Mouse (Mus musculus): ENCODE results near the gene Klf12.

The Klf12 gene

DNA sequence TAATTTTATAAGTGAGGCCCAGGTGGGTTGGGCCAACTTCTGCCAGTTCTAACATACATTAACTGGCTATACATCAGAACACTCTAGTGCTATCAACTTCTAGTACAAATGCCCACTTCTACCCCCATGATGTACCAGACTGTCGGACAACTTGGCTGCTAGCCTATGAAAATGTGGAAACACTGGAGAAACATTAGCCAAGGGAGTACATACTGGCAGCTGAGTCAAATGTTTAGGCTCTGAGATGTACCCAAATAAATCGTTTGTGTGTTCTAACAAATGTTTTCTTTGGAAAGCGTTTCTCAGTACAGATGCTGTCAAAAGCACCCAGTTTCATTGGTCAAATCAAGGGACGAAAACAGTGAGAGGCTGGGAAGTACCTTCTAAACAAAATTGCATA is 152.0 kb downstream of the Klf12 start:
- no peak for DNase-seq

DNA sequence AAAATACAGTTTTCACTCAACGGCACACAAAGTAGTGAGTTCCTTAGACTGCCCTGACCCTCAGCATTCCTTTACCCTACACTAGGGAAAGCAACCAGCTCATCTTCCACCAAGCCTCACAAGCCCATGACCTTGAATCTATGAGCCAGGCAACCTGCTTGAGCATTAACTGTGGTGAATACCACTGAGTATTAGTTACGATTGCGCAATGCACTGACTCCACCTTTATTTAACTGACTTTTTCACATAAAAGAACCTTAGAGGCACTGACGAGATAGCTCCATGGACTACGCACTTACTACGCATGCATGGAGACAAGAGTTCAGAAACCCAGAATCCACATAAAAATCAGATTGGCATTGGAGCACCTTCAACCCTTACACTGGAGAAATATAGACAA is 158.4 kb downstream of the Klf12 start:
- DNase-seq, result no peak

DNA sequence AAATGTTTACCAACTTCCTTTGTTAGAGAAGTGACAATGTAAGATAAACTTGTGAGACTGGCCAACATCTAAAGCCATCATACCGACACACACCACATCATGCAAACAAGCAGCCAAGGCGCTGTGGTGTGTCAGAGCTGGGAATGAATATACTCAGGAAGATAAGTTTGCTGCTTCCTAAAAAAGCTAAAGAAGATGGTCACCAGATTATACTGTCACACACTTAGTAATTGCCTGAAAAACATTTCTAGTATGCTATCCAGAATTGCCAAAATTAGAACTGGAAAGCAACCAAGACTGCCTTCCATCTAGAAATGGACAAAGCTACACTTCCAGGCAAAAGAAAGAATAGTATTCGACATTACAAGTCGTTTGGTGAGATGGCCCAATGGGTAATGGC is 163.4 kb downstream of the Klf12 start:
- no peak for DNase-seq

DNA sequence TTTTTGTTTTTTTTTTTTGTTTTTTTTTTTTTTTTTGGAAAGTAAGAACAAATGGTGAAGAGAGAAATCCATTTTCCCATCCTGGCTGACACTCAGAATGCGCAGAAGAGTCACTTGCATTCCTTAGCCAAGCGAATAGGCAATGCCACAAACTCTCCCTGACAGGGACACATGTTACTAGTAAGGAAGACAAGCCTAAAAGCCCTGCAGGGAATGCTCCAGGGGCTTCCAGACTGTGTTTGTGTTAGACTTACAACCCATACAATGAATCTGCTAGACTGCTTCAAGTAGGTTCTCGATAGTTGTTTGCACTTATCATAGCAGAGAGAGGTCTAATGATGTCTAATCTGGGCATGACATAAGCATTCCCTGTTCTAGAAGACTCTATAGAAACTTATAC is 164.6 kb downstream of the Klf12 start:
- no peak for DNase-seq

DNA sequence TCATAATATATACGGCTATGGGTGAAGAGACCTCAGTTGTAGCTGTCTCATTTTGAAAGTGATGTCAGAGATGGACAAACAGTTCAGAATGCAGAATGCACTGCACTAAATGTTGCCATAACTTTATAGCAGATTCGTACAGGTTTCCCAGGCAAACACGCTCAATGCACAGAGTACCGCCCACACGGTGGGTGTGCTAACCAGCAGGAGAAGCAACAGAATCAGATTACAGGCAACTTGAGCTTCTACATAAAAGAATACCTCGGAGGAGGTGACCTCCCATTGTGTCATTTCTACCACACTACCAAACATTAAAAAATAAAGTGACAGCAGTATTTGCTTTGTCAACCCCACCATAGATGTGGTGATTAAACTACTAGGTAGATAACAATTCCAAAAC is 171.1 kb downstream of the Klf12 start:
- no peak for DNase-seq

DNA sequence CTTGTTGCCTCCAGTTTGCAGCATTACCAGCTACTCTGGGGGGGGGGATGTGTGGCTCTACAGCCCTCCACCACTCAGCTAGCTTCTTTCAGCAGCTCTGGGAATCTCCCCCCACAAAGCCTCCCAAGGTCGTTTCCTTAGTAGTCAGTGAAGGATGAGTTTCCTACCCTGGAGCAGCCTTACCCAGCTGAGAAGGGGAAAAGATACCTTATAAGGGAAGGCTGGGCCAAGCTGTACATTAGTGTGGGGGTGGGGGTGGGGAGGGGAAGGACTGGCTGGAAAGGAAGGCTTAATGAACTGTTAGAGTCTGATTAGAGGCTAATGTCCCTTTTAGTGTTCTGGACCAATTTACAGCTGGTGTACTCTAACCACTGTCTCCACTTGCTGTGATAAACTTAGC is 172.7 kb downstream of the Klf12 start:
- DNase-seq, result no peak

DNA sequence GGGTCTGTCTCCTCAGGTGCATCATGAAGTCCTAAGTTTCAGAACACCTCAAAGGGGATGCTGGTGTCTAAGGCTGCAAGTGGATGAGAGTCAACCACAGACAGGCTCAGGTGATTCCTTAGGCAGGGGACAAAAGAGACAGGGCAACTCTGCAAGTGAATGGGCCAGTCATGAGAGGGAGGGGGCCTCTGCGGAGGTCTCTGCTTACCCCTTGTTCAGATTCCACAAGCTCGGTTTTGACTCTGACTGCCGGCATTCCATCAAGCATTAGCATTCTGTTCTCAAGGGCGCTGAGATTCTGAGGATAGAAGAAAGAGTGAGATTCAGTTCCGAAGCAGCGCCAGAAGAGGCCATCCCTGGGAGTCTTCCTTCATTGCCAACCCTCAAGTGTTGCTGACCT is 174.9 kb downstream of the Klf12 start:
- no peak for DNase-seq

DNA sequence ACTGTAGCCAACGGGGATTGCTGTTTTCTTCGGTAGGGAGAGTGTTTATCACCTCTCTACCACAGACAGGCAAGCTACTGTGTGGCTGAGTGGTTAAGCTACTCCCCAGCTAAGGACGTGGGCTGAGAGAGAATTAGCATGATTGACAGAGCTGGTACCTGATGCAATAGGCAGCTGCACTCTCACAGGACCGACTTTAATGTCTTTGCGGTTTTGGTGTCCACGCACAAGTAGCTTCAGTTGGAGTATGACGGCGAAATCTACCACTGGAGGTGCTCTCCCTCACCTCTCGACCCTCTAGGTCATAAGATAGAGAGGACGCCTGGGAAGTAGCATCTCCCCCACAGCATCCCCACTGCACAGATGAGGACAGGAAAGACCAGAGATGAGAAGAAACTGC is 178.9 kb downstream of the Klf12 start:
- DNase-seq, result no peak

DNA sequence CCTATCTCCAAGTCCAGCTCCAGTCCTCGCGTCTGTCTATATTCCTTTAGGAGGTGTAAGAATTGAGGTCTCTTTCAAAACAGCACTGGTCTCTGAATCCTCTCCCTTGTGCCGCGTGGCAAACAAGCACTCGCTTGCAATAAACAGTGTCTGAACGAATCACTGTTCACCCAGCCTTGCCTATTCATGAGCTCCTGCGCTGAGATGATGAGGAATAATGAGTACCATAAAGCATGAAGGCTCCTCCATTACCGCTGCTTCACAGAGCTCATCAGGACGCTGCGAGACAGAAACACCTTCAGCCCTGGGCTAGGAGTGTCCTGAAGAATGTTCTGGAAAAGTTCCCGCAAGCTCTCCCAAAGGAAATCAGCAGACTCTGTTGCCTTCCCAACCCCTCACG is 179.7 kb downstream of the Klf12 start:
- DNase-seq, result no peak

DNA sequence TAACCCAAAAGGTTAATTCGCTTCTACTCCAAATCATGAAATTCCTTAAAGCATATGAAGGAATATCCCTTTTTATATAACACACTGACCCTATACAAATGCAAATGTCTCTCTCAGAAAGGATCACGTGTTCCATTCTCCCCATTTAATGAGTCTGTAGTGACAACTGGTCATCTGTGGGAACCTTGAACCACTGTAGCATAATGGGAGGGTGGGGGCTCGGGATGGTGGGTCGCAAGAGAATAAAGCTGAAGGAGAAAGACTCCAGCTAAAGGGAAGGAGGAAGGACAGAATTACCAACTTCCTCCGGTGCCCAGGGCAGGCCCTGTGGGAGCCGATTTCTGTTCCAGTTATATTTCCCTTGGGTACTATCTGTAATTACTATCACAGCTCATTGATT is 180.7 kb downstream of the Klf12 start:
- DNase-seq, result no peak

DNA sequence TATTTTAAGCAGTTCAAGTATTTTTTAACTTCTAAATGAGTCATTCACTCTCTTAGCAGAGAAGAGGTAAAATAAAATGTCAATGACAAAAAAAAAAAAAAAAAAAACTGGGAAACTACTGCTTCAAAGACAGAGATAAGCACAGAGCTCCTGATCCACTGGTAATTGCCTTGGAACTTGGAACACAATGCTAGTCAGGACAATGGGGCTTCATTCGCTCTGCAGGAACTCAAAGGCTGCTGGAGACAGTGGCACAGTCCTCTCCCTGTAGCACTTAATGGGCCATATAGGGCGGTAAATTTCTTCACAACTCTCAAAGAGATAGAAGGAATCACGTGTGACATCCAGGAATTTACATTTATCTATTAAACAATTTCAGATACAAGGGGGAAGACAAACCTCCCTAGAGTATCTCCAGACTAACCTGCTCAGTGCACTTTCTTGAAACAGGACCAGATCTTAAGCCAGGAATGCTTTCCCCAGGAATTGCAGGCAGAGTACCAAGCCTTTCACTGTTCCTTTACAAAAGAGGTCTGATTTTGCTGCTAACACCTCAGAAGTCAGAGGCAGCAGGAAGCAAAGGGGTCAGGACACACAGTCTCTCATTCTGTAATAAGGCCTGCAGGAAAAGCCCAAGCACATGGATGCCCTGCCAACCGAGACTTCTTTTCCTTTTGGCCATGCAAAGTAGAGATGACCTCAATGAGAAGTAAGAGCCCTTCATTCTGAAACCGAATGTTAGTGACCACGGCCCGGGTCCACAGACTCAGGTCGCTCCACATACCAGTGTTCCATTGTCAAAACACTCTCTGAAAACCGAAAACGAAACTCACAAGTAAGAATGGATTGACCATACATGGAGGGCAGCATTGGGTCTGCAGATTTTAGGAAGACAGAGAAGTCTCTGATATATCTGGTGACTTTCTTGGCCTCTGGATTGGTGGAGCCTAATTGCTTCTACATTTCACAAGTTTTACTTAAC is 187.0 kb downstream of the Klf12 start:
- DNase-seq, result no peak

DNA sequence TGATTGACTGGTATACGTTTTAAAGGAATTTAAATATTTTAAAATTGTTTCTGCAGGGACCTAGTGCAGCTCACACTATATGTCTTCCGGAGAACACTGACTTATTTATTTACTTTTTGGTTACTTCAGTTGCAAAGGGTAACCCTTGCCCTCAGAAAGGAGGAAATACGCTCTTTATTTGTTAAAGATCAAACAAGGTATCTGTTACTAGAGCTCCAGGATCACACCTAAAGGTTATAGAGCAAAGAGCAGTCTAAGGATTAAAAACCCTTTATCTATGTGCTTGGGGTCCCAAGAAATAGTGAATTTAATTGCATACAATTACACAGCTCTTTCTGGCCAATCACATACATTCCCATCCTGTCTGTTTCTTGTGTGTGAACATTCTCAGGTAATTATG is 188.7 kb downstream of the Klf12 start:
- DNase-seq, result no peak

DNA sequence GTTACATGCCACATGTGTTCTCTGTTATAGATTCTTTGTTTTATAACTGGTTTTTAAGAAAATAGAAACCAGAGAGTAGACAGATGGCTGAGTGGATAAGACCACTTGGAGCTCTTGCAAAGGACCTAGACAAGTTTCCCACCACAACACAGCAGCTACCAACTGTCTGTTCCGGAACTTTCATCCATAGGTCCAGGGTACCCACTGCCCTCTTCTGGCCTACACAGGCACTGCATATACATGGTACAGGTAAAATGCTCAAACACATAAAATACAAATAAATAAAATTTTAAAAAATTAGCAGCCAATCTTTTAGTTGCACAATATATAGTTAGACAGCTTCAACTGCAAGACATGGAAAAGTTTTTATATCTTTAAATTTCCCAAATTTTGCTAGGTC is 194.0 kb downstream of the Klf12 start:
- DNase-seq, result no peak

DNA sequence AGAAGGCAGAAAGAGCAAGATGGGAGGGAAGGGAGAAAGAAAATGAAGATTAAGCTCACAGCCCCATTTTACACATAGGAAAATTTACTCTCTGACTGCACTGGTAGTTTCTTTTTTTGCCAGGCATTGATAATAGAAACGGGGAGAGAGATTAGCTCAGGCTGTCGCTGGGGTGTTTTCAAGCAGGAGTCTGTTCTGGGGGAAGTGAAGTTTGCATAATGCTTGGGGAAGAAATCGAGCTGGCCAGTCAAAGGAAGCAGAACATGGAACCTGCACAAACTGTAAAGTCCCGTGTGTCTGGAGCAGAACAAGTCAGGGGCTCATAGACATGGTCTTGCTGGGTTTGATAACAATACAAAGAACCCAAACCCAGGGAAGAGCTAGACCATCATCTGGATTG is 204.9 kb downstream of the Klf12 start:
- no peak for DNase-seq

DNA sequence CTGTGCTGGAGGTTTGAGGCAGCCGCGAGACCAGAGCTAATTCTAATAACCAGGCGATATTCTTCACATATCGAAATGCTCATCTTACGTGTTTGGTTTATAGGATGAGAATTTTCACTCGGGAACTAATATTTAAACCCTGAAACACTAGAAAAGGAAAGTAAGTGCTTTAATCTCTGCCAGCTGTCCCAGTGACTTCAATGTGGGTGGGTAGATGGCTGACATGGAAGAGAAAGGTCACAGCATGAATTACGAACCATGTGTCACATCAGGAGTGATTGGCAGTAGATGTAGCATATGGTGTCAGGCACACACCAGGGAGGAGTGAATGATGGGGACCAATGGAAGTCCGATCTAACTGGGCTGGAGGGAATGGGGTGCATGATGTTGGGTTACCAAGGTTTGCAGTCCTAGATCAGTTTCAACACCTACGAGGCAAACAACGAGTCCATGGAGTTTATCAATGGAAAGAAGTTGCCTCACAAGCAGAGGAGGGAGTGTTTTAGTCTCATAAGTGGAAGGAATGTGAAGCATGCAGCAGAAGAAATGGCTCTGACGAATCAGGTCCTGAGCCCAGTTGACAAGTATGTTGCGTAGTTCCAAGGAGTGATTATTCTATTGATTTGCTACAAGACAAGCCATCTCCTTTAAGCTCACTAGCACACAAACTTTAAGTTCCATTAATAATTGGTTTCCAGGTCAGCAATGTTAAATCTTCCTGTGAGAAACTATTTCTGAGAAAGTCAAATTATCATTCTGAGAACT is 211.9 kb downstream of the Klf12 start:
- DNase-seq, result no peak

DNA sequence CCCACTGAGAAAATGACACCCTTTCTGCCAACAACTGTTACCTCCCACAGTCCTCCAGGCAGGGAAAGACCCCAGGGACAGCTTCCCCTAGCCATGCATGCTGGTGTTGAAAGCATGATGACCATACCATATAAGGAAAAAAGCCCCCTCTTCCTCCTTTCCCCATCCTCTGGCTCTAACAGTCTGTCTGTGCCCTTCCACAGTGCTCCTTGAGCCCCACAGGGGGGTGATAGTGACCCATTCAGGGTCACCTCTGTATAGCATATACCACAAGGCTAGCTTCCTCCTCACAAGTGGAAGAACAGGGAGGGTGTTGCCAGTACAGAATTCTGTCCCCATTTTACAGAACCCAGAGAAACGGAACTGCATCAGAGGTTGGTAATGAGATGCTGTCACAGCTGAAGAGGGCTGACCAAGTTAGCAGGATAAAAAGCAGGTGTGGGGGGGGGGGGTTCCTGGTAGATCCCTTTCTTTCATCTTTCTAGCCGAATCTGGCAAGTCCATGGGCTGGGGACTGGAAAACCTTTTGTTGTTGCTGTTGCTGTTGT is 214.9 kb downstream of the Klf12 start:
- DNase-seq, result no peak

DNA sequence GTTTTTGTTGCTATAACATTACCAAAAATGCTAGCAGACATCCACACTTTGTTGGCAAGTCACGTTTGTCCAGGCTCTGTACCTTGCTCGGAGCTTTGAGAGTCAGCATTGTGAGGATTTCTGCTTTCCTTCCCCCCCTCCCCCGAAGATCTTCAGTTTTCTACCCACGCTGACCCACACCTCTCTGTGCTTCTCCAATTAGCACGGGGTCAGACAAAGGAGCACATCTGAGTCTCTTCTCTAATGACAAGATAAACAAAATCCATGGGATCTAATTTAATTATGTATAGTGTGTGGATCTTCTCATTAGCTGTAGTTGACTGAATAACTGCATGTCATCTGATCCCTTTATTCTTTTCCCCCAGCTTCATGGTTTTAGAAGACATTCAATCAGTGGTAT is 215.8 kb downstream of the Klf12 start:
- DNase-seq, result no peak

DNA sequence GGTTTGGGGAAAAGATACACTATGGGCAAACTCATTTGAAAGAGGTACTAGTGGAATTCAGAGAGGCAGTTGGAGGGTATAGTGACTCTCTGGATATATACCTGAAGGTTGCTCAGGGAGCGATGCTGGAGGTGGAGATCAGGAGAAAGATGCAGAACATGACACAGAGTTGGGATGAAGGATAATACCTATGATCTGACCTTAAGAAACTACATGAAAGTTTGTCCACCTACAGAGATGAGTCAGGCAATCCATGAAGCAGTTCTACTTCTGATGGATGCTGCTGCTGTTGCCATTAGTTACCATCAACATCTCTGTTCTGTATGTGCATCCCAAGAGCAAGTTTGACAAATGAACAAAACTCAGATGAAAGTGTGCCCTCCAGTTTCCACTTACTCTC is 222.0 kb downstream of the Klf12 start:
- DNase-seq, result no peak

DNA sequence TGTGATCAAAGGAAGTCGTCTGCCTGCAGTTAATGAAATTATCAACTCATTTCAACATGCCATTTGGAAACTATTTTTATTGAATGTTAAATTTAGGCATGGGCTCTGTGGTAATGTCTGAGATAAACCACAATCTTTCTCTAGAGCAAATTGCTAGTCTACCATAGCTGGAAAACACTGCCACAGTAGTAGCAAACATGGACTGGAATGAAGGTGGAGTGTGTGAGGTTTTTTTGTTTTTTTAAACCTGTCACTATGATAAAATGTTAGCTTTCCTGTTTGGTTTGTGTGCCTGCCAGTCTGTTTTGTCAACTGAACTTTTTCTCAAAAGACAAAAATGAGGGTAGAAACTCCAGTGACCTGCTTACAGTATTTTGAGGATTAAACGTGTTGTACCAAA is 230.3 kb downstream of the Klf12 start:
- no peak for DNase-seq

DNA sequence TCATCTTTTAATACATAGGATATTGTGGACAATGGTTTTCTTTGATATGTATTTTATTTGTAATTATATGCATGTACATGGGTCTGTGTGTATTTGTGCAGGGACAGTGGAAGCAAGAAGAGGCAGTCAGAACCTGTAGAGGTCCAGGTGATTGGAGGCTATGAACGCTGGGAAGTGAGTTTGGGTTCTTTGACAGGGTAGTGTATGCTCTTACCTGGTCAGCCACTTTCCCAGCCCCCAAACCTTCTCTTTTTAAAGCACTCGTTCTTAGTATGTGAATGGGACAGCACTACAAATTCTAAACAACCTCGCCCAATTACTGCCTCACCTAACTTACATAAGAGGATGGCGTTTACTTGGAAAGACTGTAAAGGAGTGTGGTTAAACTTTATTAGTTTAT is 231.0 kb downstream of the Klf12 start:
- no peak for DNase-seq

DNA sequence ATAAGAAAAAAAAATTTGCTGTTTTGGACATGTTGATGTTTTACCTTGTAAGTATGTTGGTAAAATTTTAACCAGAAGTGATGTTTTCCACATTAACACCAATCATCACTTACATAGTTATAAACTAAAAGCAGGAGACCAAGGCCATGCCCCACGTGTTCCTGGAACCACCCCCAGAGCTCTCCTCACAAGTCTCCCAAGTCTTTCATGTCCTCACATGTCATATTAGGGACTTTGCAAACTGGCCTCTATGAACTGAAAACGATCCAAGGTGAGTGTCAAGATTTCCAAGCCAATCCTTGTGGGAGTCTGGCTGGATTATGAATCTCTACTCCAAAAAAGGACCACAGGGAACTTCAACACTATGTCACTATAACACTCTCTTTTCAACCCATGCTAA is 231.6 kb downstream of the Klf12 start:
- DNase-seq, result no peak

DNA sequence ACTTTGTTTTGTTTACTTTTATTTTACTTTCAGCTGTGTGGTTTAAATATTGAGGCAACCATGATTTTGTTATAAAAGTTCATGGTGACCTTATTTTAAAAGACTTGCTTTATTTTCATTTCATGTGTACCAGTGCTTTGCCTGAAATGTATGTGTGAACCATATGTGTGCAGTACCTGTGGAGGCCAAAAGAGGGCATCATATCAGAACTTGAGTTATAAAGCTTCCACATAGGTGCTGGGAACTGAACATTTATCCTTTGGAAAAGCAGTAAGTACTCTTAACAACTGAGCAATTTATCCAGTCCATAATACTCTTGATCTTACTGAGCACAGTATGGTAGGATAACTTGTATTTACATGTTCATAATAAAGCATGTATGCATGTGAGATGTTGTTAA is 239.0 kb downstream of the Klf12 start:
- no peak for DNase-seq

DNA sequence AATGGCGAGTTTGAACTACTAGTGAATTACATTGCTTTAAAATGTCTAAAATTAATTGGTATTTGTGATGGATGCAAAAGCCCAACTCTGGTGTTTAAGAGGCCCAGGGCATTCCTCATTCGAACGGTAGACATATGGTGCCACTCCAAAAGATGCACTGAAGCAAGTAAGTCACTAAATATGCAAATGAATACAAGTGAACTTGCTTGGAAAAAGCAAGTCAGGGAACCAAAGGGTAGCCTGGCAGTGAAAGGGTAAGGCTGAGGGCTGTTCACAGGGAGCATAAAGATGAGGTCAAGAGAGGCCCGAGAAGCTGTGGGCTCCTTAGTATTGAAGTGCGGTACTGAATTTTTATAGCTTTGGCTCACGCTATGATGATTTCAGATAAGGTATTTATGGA is 242.7 kb downstream of the Klf12 start:
- no peak for DNase-seq

DNA sequence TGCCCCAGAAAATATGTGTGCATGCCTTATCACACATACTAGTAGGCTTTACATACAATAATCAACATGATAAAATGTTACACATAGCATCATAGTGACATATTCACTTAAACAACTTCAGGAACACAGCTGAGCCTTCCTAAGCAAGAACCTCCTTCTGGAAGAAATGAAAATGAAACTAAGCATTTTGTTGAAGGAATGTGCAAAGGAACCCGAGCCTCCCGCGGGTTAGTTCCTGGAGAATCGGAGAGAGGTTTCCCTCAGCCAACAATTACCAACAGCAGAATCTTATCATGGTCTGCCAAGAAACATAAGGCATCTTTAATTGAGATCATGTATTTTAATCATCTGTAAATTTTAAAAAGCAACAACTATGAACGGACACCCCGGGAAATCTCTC is 257.8 kb downstream of the Klf12 start:
- DNase-seq, result no peak
